Mouse (Mus musculus): ENCODE data around the gene Mex3a.

DNA sequence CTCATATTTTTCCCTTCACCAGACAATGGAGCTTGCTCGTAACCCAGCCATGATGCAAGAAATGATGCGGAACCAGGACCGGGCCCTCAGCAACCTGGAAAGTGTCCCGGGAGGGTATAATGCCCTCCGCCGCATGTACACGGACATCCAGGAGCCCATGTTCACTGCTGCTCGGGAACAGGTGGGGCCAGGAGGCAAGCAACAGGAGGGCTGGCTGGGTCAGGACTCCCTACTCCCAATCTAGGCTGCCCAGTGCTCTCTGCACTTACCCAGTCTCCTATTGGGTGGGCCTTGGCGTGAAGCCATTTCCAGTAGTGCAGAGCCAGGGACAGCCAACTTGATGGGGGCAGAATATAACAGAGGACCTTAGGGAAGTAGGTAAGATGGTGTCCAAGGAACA lies 27.4 kb downstream of the Mex3a start:
- TF ChIP-seq CTCF (IDR thresholded peaks at IDR 0.05; ENCODE audit: borderline replicate concordance, insufficient read depth, low read length), result no peak
- no peak for TF ChIP-seq POLR2A (IDR thresholded peaks at IDR 0.05; ENCODE audit: low read depth, low read length)
